Mouse (Mus musculus): ENCODE data around the gene St3gal3. TPM values are rescaled to one million over a fixed set of nuclear protein-coding genes. Genes with fewer than 3 reads are reported as not detected.

The St3gal3 gene
- total and polyA plus RNA-seq, 3 experiments: 16.4 to 23.3 TPM; not detected in 1

- TF ChIP-seq TBP (IDR thresholded peaks at IDR 0.05; ENCODE audit: low read depth, low read length) (0 out of 2 replicates have a peak, but pooled peaks have one; percentile 18), SMC3 (IDR thresholded peaks at IDR 0.05; ENCODE audit: low read depth, low read length) (no peak), RAD21 (IDR thresholded peaks at IDR 0.05; ENCODE audit: low read depth, low read length) (no peak), TCF12 (IDR thresholded peaks at IDR 0.05; ENCODE audit: low read depth, low read length) (no peak), HCFC1 (IDR thresholded peaks at IDR 0.05; ENCODE audit: low read depth, low read length) (0 out of 2 replicates have a peak, but pooled peaks have one; percentile 21), USF1 (IDR thresholded peaks at IDR 0.05; ENCODE audit: low read depth, low read length) (no peak), CHD1 (IDR thresholded peaks at IDR 0.05; ENCODE audit: low read depth, low read length) (no peak), ELF1 (IDR thresholded peaks at IDR 0.05; ENCODE audit: low read depth, low read length) (peak; percentile 77), RCOR1 (IDR thresholded peaks at IDR 0.05; ENCODE audit: low read depth, low read length) (no peak)
Measured at GRCm38 (mm10) chr4:118152020-118152785, 17.5 kb upstream of the St3gal3 start (continued).

GRCm38 (mm10) chr4:118150804-118151203 lies 16.1 kb upstream of the St3gal3 start:
- Histone ChIP-seq H3K4me3 (ENCODE audit: control insufficient read depth in 1 of 2, insufficient read depth in 1 of 2, low read depth in 2 of 2, low read length in 2 of 2) (no peak overlapping the region), H3K4me1 (ENCODE audit: control insufficient read depth in 1 of 2, insufficient read depth in 2 of 2, low read length in 2 of 2) (peaks cover 10 to 25% of the 10 kb centered on the region in 2 experiments), H3K9me3 (replicated peaks; ENCODE audit: insufficient read depth, low read length) (no peaks in the 10 kb centered on the region), H3K27me3 (ENCODE audit: control insufficient read depth in 1 of 2, insufficient read depth in 2 of 2, low read length in 2 of 2) (no peaks in the 10 kb centered on the region), H3K79me2 (ENCODE audit: control insufficient read depth, insufficient read depth, low read length, poor library complexity) (no peaks in the 10 kb centered on the region), H3K27ac (ENCODE audit: control insufficient read depth, low read depth, low read length) (no peak overlapping the region), H3K9ac (ENCODE audit: control insufficient read depth, low read depth, low read length, poor library complexity, severe bottlenecking) (no peak overlapping the region), H3K36me3 (ENCODE audit: control insufficient read depth in 1 of 2, insufficient read depth in 2 of 2, low read length in 2 of 2) (peaks cover 15 to 23% of the 10 kb centered on the region in 2 experiments)
- TF ChIP-seq RAD21 (IDR thresholded peaks at IDR 0.05; ENCODE audit: low read depth, low read length) (no peak), RCOR1 (IDR thresholded peaks at IDR 0.05; ENCODE audit: low read depth, low read length) (no peak), USF2 (IDR thresholded peaks at IDR 0.05; ENCODE audit: borderline replicate concordance in 1 of 2, insufficient read depth in 1 of 2, low read depth in 1 of 2, low read length in 2 of 2) (no peak), SIN3A (IDR thresholded peaks at IDR 0.05; ENCODE audit: low read length) (no peak), POLR2AphosphoS2 (IDR thresholded peaks at IDR 0.05; ENCODE audit: low read length) (no peak), E2F4 (IDR thresholded peaks at IDR 0.05; ENCODE audit: borderline replicate concordance, low read depth, low read length) (no peak), TAL1 (IDR thresholded peaks at IDR 0.05; ENCODE audit: low read length) (no peak), TBP (IDR thresholded peaks at IDR 0.05; ENCODE audit: low read depth, low read length) (no peak), SMC3 (IDR thresholded peaks at IDR 0.05; ENCODE audit: low read depth, low read length) (no peak), USF1 (IDR thresholded peaks at IDR 0.05; ENCODE audit: low read depth, low read length) (no peak), CHD2 (IDR thresholded peaks at IDR 0.05; ENCODE audit: low read length) (no peak), MEF2A (IDR thresholded peaks at IDR 0.05; ENCODE audit: extremely low read depth, insufficient replicate concordance, low read depth, low read length, poor library complexity, severe bottlenecking) (no peak), MAFK (IDR thresholded peaks at IDR 0.05; ENCODE audit: borderline replicate concordance, low read depth, low read length) (no peak), POLR2A (IDR thresholded peaks at IDR 0.05; ENCODE audit: control insufficient read depth in 1 of 2, insufficient read depth in 1 of 2, low read depth in 1 of 2, low read length in 2 of 2, poor library complexity in 1 of 2) (no peak)
- no peak for DNase-seq (ENCODE audit: low read depth, low spot score)
